Mouse (Mus musculus) testis, adult 2 months (tissue): ENCODE measurements around the gene Olfr986.

ENCODE experiments used
- CTCF ChIP-seq: fragments of 200-500 bp; IDR thresholded peaks from 2 replicates; pipeline ENCODE4 v1.5.1; 2012; ENCODE audit warnings: low read depth, mild to moderate bottlenecking, inconsistent platforms, low read length, moderate library complexity; ENCODE audit not compliant: control insufficient read depth, insufficient read depth, insufficient replicate concordance
- POLR2A ChIP-seq: fragments of 200-500 bp; IDR thresholded peaks from 2 replicates; pipeline ENCODE4 v1.6.1; 2012; ENCODE audit warnings: low read depth, mild to moderate bottlenecking, inconsistent platforms, low read length, moderate library complexity; ENCODE audit not compliant: control insufficient read depth

DNA sequence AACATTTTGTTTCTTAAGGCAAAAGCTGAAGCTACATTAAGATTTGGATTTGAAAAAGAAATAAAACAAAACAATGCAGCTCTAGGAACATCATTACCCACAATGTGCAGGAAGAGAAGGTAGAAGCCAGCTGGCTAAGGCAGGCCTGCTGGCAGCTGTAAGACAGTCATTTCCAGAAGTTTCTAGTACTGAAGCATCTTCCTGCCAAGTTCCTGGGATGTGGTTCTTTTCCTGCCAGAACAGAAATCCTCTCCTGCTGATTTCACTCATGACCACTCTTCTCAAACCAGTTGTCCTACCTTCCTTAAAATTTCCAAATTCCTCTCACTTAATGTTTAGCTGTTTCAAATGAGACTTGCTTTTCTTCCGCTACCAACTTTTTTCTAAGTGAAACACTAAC lies 14.3 kb upstream of the Olfr986 start:
- TF ChIP-seq CTCF: no peak
- no peak for TF ChIP-seq POLR2A
